Mouse (Mus musculus) intestine, embryonic 14.5 days (tissue): ENCODE results near the gene Usp5. TPM values are rescaled to one million over a fixed set of nuclear protein-coding genes. Genes with fewer than 3 reads are reported as not detected.

Experiments used
- ATAC-seq: fragments of 200-750 bp; cut with Nextera tagmentation; replicated peaks from 2 replicates; pipeline ENCODE4 v1.8.0; 2017; ENCODE audit warnings: low read depth, moderate number of reproducible peaks, moderate TSS enrichment, moderate library complexity; ENCODE audit not compliant: low FRiP score, low TSS enrichment
- DNase-seq: peaks from one replicate; pipeline ENCODE4 v3.0.0-alpha.2; 2018; ENCODE audit warnings: low spot score
- H3K27ac ChIP-seq: fragments of 300-500 bp; sonication (generic); 2 replicates; pipeline ENCODE4 v1.5.1; 2014; ENCODE audit warnings: low read depth, mild to moderate bottlenecking, control low read depth
- H3K27me3 ChIP-seq: fragments of 300-500 bp; sonication (generic); replicated peaks from 2 replicates; pipeline ENCODE4 v1.6.1; 2014; ENCODE audit warnings: low read length, control low read depth; ENCODE audit not compliant: control insufficient read depth, insufficient read depth
- H3K36me3 ChIP-seq: fragments of 300-500 bp; sonication (generic); 2 replicates; pipeline ENCODE4 v1.6.1; 2014; ENCODE audit warnings: low read length, control low read depth; ENCODE audit not compliant: control insufficient read depth, insufficient read depth
- H3K4me1 ChIP-seq: fragments of 300-500 bp; sonication (generic); replicated peaks from 2 replicates; pipeline ENCODE4 v1.6.1; 2014; ENCODE audit warnings: low read length, control low read depth, mixed read lengths; ENCODE audit not compliant: control insufficient read depth, insufficient read depth
- H3K4me2 ChIP-seq: fragments of 300-500 bp; sonication (generic); 2 replicates; pipeline ENCODE4 v1.6.1; 2014; ENCODE audit warnings: low read length
- H3K4me3 ChIP-seq: fragments of 300-500 bp; sonication (generic); 2 replicates; pipeline ENCODE4 v1.5.1; 2014; ENCODE audit warnings: low read depth, low read length, control low read depth, mixed read lengths
- H3K9ac ChIP-seq: fragments of 300-500 bp; sonication (generic); 2 replicates; pipeline ENCODE4 v1.6.1; 2014; ENCODE audit warnings: mild to moderate bottlenecking, low read length
- H3K9me3 ChIP-seq: fragments of 300-500 bp; sonication (generic); 2 replicates; pipeline ENCODE4 v1.6.1; 2016; ENCODE audit warnings: low read length, control low read depth; ENCODE audit not compliant: control insufficient read depth
- WGBS: fragments of 180-500 bp; shearing (Covaris S2); extraction: QIAGEN DNeasy Blood & Tissue Kit; methylation state at CpG from one replicate; pipeline ENCODE4 v1.1.7; 2014; 5-methylcytosine and 5-hydroxymethylcytosine counted together
- polyA plus RNA-seq: library from polyadenylated mRNA; unstranded; fragments of >200 nt; fragmentation: Nextera tagmentation; extraction: Ambion mirVana; gene quantifications from 2 replicates; pipeline ENCODE4 v1.2.1, GENCODE M21; 2014

The Usp5 gene
- polyA plus RNA-seq, 1 experiment from 2014 or later = 126 TPM

DNA sequence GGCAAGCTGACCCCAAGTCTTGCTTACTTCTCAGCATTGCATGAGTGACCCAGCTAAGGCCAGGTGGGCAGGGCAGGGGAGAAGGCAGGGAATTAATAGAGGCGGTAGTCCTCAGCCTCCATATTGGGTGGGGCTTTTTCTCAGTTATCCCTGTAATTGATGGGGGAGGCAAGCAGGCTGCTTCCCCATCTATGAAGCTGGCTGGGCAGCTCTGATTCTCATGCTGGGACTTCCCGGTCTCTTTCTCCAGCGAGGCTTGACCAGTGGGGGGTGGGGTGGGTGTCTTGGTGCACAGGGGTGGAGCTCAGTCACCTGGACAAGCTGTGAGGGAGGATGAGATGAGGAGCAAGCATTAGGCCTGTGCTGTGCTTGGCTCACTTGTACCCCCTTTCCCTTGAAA is 32.5 kb upstream of the Usp5 start:
- Histone ChIP-seq H3K4me3 (no peak overlapping the region), H3K36me3 (no peaks in the 10 kb centered on the region), H3K4me2 (no peak overlapping the region), H3K27me3 (peaks cover 6% of the 10 kb centered on the region; the same call in 1 of the 2 replicates), H3K4me1 (peaks cover 24% of the 10 kb centered on the region), H3K27ac (no peak overlapping the region), H3K9ac (no peak overlapping the region), H3K9me3 (no peaks in the 10 kb centered on the region)
- 43% methylated on average over 3 of the region's 3 CpGs for WGBS
- ATAC-seq (no peak), DNase-seq (no peak)

DNA sequence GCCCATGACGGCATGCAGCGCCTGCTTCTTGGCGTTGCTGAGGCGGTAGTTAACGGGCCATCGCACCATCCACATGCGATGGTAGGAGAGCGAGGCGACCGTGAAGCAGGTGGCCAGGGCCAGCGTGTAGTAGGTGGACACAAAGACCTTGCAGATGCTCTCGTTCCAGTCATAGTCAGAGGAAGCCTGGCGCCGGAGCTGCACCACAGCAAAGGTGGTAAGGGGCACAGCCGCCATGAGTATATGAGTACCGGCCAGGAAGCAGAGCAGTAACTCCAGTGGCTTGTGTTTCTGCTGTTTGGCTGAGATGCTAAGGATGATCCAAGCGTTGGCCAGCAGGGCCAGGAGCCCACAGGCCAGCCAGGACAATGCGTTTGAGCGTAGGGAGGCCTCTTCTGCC is 32.0 kb upstream of the Usp5 start:
- DNase-seq (no peak), ATAC-seq (no peak)
- Histone ChIP-seq H3K4me1 (peaks cover 26% of the 10 kb centered on the region), H3K9ac (no peak overlapping the region), H3K4me2 (no peak overlapping the region), H3K27ac (no peak overlapping the region), H3K27me3 (peaks cover 6% of the 10 kb centered on the region; the same call in 1 of the 2 replicates), H3K36me3 (no peaks in the 10 kb centered on the region), H3K4me3 (no peak overlapping the region), H3K9me3 (no peaks in the 10 kb centered on the region)
- WGBS = 80% methylated on average over 19 of the region's 19 CpGs

DNA sequence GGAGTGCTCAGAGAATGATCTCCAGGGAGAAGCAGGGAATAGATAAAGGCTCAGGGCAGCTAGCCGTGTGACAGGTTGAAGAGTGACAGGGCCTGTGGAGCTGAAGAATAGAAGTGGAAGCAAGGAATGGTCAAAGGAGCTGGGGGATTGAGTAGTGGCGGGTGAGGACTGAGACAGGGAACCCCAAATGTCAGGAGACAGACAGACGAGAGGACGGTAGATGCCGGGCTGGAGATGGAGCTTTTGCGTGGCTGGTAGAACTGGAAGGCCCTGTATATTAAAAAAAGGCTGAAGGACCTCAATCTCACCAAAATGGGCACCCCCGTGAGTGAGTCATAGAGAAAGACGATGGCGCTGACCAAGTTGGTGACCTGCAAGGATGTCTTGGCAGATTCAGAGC is 31.2 kb upstream of the Usp5 start:
- Histone ChIP-seq H3K27ac (no peak overlapping the region), H3K4me1 (peaks cover 28% of the 10 kb centered on the region), H3K36me3 (no peaks in the 10 kb centered on the region), H3K9ac (no peak overlapping the region), H3K4me2 (no peak overlapping the region), H3K27me3 (peaks cover 6% of the 10 kb centered on the region; the same call in 1 of the 2 replicates), H3K9me3 (no peaks in the 10 kb centered on the region), H3K4me3 (no peak overlapping the region)
- no peak for DNase-seq
- WGBS = 87% methylated on average over 9 of the region's 9 CpGs
- ATAC-seq = no peak

DNA sequence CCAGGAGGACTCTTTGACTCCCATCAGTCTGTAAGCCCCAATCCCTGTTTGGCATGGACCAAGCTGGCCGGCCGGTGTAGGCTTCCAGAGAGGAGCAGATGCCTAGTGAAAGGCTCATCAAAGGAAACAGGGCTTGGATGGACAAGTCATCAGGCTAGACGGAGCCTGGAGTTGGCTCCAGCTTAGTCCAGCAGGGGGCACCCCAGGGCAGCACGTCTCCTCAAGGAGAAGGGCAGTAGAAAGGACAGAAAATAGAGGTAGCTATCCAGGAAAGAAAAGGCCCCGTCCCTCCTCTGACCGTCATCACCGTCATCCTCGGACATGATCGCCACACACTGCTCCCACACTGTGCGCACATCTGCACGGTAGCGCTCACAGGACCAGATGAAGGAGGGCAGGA is 30.4 kb upstream of the Usp5 start:
- DNase-seq (peak; percentile 94), ATAC-seq (no peak)
- no peaks in the 10 kb centered on the region for H3K9me3 ChIP-seq
- H3K27me3 ChIP-seq = 0 out of 2 replicates have a peak, but pooled peaks cover 6% of the 10 kb centered on the region
- H3K36me3 ChIP-seq = no peaks in the 10 kb centered on the region
- H3K9ac ChIP-seq = no peak overlapping the region
- H3K4me3 ChIP-seq = no peak overlapping the region
- no peak overlapping the region for H3K27ac ChIP-seq
- H3K4me1 ChIP-seq = peaks cover 28% of the 10 kb centered on the region
- H3K4me2 ChIP-seq = peak overlapping the region; percentile 8; the same call in 1 of the 2 replicates
- WGBS = 11% methylated on average over 12 of the region's 12 CpGs

DNA sequence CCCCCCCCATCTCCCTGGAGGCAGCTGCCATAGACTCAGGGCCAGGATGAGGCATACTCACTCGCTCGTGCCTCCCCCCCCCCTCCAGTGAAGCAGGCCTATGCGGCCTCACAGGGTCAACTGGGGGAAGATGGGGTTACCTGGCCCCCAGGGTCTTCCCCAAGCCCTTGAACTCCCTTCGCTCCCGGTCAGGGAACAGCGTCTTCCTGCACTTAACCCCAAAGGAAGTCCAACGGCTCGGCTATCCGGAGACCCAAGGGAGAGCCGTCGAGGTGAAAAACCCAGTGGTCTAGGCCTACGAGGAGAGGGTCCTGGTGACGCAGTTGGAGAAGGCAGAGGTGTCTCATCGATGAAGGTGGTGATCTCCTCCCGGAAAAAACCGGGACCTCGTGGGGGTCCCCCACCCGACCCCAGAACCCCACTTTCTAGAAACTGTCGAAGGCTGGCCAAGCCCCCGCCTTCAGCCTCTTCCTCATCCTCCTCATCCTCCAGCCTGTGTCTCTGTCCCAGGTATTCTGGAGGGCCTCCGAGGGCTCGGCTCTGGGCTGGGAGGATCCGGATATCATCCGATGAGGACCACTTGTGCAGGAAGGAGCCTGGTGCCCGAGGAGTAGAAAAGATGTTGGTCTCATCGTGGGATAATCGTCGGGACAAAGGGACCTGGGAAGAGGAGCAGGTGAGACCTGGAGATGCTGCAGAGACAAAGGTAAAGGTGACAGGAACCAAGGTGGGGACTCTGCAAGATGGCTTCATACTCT is 29.5 kb upstream of the Usp5 start:
- Histone ChIP-seq H3K9me3 (no peaks in the 10 kb centered on the region), H3K4me2 (peak overlapping the region; percentile 54)
- no peak for DNase-seq

DNA sequence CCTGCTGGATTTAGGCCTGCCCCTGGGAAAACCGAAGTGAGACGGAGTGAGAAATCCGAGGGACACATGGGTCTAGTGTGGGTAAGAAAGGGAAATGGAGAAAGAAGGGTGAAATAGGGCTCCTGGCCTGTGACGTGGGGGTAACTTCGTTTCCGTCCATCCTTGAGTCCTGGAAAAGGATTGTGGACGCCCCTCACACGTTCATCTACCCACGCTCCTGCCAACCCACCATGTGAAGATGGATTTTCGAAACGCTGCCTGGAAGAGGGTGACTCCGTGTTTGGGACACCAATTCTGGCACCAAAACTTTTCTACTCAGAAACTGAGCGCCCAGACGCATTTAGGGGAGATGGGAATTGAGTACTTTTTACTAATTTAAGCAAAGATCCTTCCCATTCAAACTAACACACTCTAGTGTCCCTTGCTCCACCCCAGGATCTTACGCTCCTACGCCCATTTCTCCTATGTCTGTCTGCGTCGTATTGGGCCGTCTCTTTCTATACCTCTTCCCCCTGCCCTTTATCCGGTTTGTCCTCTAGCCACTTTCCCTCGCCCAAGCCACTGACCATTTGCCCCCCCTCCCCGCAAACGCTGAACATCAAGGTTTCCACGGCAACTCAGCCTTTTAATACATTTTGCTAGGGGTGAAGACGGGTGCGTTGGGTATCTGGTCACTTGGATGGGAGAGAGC is 28.7 kb upstream of the Usp5 start:
- 0 out of 2 replicates have a peak, but pooled peaks cover 4% of the 10 kb centered on the region for H3K27me3 ChIP-seq

More for the DNA sequence above, 29.5 kb upstream of the Usp5 start:
- Histone ChIP-seq H3K9ac (no peak overlapping the region), H3K36me3 (peaks cover under 1% of the 10 kb centered on the region; the same call in 1 of the 2 replicates), H3K27me3 (0 out of 2 replicates have a peak, but pooled peaks cover 6% of the 10 kb centered on the region), H3K4me3 (no peak overlapping the region; the same call in 1 of the 2 replicates), H3K27ac (no peak overlapping the region), H3K4me1 (peaks cover 28% of the 10 kb centered on the region)
- 71% methylated on average over 28 of the region's 28 CpGs for WGBS
- no peak for ATAC-seq

DNA sequence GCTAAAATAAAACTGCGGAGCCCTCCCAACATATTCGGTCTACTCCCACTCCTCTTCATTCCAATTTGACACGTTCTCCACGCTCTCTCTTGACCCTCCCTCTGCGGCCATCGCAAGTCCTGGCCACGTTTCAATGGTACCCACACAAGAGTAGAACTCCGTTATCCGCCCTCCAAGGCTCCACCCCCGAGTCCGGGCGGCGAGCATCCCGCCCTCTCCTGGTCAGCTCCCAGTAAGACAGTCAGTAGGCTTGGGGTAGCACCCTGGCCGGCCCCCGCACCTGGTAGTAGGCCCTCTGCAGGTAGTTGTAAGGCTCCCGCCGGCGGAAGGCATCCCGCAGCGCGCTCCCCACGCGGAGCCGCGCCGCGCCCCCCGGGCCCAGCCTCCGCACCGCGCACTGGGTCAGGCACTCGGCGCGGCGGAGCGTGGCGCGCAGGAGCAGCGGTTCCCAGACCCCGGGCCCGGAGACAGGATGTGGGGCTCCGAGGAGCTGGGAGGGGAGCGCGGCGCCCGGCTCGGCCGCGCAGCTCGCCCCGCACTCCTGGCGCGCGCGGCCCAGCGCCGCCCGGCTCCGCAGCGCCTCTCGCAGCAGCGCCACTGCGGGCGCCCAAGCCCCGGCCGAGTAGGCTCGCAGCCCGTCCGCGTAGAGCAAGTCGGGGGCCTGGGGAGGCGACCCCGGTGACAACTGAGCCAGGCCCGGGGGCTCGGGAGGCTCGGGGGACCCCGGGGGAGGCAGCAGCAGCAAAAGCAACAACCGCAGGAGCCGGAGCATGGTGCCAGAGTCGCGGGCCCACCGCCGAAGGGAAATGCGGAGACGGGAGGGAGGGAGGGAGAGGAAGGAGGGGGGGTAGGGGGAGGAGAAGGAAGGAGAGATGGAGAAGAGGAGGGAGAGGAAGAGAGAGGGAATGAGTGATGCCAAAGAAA is 27.9 kb upstream of the Usp5 start, which contains the start of gene P3h3:
Gene P3h3, minus strand, starts transcription at position 837 of the 924 bp plus-strand sequence.
- Histone ChIP-seq H3K27ac (peak within 1 kb of the TSS; percentile 91), H3K9me3 (no peaks in the 10 kb centered on the region), H3K4me3 (peak within 1 kb of the TSS; percentile 60), H3K27me3 (no peaks in the 10 kb centered on the region), H3K4me1 (peaks cover 16% of the 10 kb centered on the region), H3K9ac (peak within 1 kb of the TSS; percentile 83), H3K36me3 (peaks cover 16% of the 10 kb centered on the region), H3K4me2 (peak within 1 kb of the TSS; percentile 54)
- peak; percentile 83 for ATAC-seq
- DNase-seq = peak; percentile 90
- under 1% methylated on average over 85 of the region's 86 CpGs for WGBS

More for the DNA sequence above, 28.7 kb upstream of the Usp5 start:
- ATAC-seq = no peak
- Histone ChIP-seq H3K4me3 (peak overlapping the region; percentile 60), H3K9ac (peak overlapping the region; percentile 83), H3K4me1 (peaks cover 24% of the 10 kb centered on the region), H3K36me3 (peaks cover 8% of the 10 kb centered on the region; the same call in 1 of the 2 replicates), H3K4me2 (peak overlapping the region; percentile 54), H3K9me3 (no peaks in the 10 kb centered on the region), H3K27ac (peak overlapping the region; percentile 91)
- no peak for DNase-seq
- WGBS = 28% methylated on average over 26 of the region's 26 CpGs

DNA sequence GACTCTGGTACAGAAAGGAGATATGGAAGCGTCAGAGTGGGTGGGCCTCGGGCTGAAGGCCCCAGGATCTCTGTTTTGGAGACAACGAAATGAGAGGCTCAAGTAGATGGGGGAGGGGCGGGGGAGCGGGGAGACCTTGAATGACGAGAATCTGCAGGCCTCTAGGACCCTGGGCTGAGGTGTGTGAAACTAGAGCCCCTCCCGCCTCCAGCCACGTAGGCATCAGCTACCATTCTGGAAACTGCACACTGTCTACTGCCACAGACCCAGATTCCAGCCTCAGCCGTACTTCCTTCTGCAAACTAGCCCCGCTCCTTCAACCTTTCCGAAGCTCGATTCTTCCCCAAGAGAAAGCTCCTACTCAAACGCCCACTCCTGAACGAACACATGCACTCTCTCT is 27.0 kb upstream of the Usp5 start:
- no peak for DNase-seq
- Histone ChIP-seq H3K36me3 (peaks cover 20% of the 10 kb centered on the region), H3K9me3 (no peaks in the 10 kb centered on the region), H3K27ac (peak overlapping the region; percentile 91), H3K4me2 (peak overlapping the region; percentile 54), H3K27me3 (no peaks in the 10 kb centered on the region), H3K9ac (peak overlapping the region; percentile 83), H3K4me1 (peaks cover 15% of the 10 kb centered on the region), H3K4me3 (peak overlapping the region; percentile 60)
- ATAC-seq = no peak; the same call in 1 of the 2 replicates
- 8% methylated on average over 14 of the region's 14 CpGs for WGBS
